Mouse (Mus musculus) embryonic fibroblast, embryonic 13.5 days (primary cell): ENCODE data around the gene Smc6. TPM values are rescaled to one million over a fixed set of nuclear protein-coding genes. Genes with fewer than 3 reads are reported as not detected.

Experiments
- H3K27ac ChIP-seq: 2 replicates; pipeline ENCODE4 v1.5.1; 2012; ENCODE audit warnings: low read length, control low read depth, inconsistent platforms; ENCODE audit not compliant: insufficient read depth
- H3K4me1 ChIP-seq: 2 replicates; pipeline ENCODE4 v1.6.1; 2011; ENCODE audit warnings: low read length; ENCODE audit not compliant: control insufficient read depth, insufficient read depth
- H3K4me3 ChIP-seq: 2 replicates; pipeline ENCODE4 v1.5.1; 2011; ENCODE audit warnings: mild to moderate bottlenecking, control low read depth, low read length; ENCODE audit not compliant: insufficient read depth
- CTCF ChIP-seq: IDR thresholded peaks from 2 replicates; pipeline ENCODE4 v1.5.1; 2011; ENCODE audit warnings: mild to moderate bottlenecking, control low read depth, low read length, moderate library complexity, borderline replicate concordance; ENCODE audit not compliant: insufficient read depth
- POLR2A ChIP-seq: IDR thresholded peaks from 2 replicates; pipeline ENCODE4 v1.6.1; 2011; ENCODE audit warnings: low read depth, mild to moderate bottlenecking, control low read depth, low read length, moderate library complexity
- polyA plus RNA-seq: library from polyadenylated mRNA; stranded (reverse); fragments of >200 nt; gene quantifications from 2 replicates; pipeline ENCODE4 v1.2.4, GENCODE M21; 2011; ENCODE audit warnings: low read depth; ENCODE audit not compliant: missing spikeins, insufficient read length

Smc6 gene
- polyA plus RNA-seq, 1 experiment, result 163 TPM

- TF ChIP-seq POLR2A (no peak), CTCF (no peak)
- H3K4me3 ChIP-seq, result no peak overlapping the region
- H3K4me1 ChIP-seq, result peaks cover 2% of the 10 kb centered on the region
- no peak overlapping the region for H3K27ac ChIP-seq
These were observed 71.2 kb downstream of the Smc6 start for GRCm38 (mm10) chr12:11336845-11337244.

GRCm38 (mm10) chr12:11338251-11338650 lies 72.6 kb downstream of the Smc6 start:
- TF ChIP-seq POLR2A (no peak), CTCF (no peak)
- H3K4me1 ChIP-seq, result peaks cover 4% of the 10 kb centered on the region
- H3K27ac ChIP-seq, result no peak overlapping the region
- H3K4me3 ChIP-seq, result no peak overlapping the region

- Histone ChIP-seq H3K4me3 (no peak overlapping the region), H3K4me1 (peaks cover 4% of the 10 kb centered on the region), H3K27ac (no peak overlapping the region)
- TF ChIP-seq POLR2A (no peak), CTCF (no peak)
These were observed 76.4 kb downstream of the Smc6 start for GRCm38 (mm10) chr12:11342020-11342600.

DNA sequence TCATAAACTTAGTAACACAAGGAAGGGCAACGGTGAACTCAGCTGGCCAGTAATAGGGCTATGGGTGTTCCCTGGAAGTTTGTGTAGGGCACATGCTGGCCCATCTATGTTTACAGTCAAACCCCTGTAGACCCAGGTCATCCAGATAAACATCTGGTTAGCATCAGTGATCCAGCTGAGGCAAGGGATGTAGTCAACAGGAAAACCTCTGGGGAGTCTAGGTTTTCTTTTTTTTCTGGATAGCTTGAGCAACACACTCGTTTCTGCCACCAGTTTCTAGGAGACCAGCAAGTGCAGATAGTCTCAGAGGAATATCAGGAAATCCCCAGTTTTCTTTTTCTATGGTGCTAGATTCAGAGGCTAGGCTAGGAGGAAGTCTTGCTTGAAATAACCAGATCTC lies 80.3 kb downstream of the Smc6 start:
- TF ChIP-seq POLR2A (no peak), CTCF (no peak)
- Histone ChIP-seq H3K4me1 (peaks cover 4% of the 10 kb centered on the region), H3K27ac (no peak overlapping the region)

DNA sequence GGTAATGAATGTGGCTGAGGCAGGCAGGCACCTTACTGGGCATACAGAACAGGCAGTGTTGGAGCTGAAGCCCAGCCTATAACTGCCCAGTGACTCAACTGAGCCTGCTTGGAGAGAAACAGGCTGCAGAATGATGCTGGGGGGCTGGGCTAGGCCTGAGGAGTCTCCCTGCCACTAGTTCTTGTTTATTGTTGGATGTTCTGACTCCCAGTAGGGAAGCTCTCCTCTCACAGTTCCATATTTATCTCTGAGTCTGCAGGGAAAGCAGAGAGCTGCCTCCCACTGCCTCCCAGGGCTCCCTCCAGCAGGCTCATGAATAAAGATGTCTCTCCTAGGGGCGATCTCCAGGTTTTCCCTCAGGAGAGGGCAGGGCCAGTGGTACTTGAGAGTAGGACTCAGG lies 82.7 kb downstream of the Smc6 start:
- Histone ChIP-seq H3K27ac (no peak overlapping the region), H3K4me1 (no peaks in the 10 kb centered on the region), H3K4me3 (no peak overlapping the region)
- TF ChIP-seq CTCF (no peak), POLR2A (no peak)

More for the DNA sequence above, 80.3 kb downstream of the Smc6 start:
- H3K4me3 ChIP-seq, result no peak overlapping the region

GRCm38 (mm10) chr12:11349870-11350269 lies 84.2 kb downstream of the Smc6 start:
- Histone ChIP-seq H3K27ac (no peak overlapping the region), H3K4me1 (no peaks in the 10 kb centered on the region), H3K4me3 (no peak overlapping the region)
- TF ChIP-seq POLR2A (no peak), CTCF (no peak)

DNA sequence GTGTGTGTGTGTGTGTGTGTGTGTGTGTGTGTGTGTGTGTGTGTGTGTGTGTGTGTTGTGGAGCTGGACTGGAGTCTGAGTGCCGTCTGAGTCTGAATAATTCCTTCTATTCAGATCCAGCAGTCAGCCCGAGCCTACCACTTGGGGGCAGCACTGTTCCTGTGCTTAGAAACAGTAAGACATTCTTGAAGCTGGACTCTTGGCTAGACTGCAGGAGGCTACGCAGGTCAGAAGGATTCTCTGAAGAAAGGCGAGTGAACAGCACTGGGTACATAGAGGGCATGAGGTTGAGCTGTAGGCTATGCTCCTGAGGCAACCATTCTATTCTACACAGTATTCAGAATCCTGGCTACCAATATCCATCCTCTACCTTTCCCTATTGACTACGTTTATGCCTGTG lies 85.2 kb downstream of the Smc6 start:
- Histone ChIP-seq H3K4me1 (no peaks in the 10 kb centered on the region), H3K4me3 (no peak overlapping the region), H3K27ac (no peak overlapping the region)
- no peak for TF ChIP-seq POLR2A
- TF ChIP-seq CTCF, result peak; percentile 58; the same call in 1 of the 2 replicates

GRCm38 (mm10) chr12:11362435-11362834 lies 96.7 kb downstream of the Smc6 start:
- Histone ChIP-seq H3K4me3 (no peak overlapping the region), H3K27ac (no peak overlapping the region), H3K4me1 (no peaks in the 10 kb centered on the region)
- no peak for TF ChIP-seq POLR2A
- no peak for TF ChIP-seq CTCF

- H3K4me1 ChIP-seq, result no peaks in the 10 kb centered on the region
- no peak overlapping the region for H3K27ac ChIP-seq
- TF ChIP-seq CTCF, result no peak
- TF ChIP-seq POLR2A, result no peak
- H3K4me3 ChIP-seq, result no peak overlapping the region
These were observed 99.2 kb downstream of the Smc6 start for GRCm38 (mm10) chr12:11364870-11365269.

- H3K4me1 ChIP-seq, result no peaks in the 10 kb centered on the region
- TF ChIP-seq CTCF, result no peak
- no peak for TF ChIP-seq POLR2A
- H3K27ac ChIP-seq, result no peak overlapping the region
- H3K4me3 ChIP-seq, result no peak overlapping the region
These were observed 101.5 kb downstream of the Smc6 start for GRCm38 (mm10) chr12:11367099-11367765.

Other genes starting within 250 kb of the Smc6 start
- 0.55 and 2.8 TPM in 2 replicates for gene Kcns3, start 114.8 kb upstream of the Smc6 start, polyA plus RNA-seq
- not detected in 2 replicates for gene Msgn1, start 56.9 kb upstream of the Smc6 start, polyA plus RNA-seq
- gene Gen1, start 85 bp upstream of the Smc6 start, polyA plus RNA-seq, result 12.1 and 15.2 TPM in 2 replicates
- 1.9 TPM in 1 of 2 replicates, not detected in the other for gene Vsnl1, start 170.7 kb downstream of the Smc6 start, polyA plus RNA-seq
- 0.15 and 0.37 TPM in 2 replicates for gene Rad51ap2, start 190.2 kb downstream of the Smc6 start, polyA plus RNA-seq